Mouse (Mus musculus): Measurements from ENCODE around the gene Zfp418. TPM values are rescaled to one million over a fixed set of nuclear protein-coding genes. Genes with fewer than 3 reads are reported as not detected.

Gene Zfp418
- polyA plus RNA-seq (2017; shearing (Covaris generic)), result 1 to 10 TPM; 2.6 to 4.9 (median 3.1) TPM

DNA sequence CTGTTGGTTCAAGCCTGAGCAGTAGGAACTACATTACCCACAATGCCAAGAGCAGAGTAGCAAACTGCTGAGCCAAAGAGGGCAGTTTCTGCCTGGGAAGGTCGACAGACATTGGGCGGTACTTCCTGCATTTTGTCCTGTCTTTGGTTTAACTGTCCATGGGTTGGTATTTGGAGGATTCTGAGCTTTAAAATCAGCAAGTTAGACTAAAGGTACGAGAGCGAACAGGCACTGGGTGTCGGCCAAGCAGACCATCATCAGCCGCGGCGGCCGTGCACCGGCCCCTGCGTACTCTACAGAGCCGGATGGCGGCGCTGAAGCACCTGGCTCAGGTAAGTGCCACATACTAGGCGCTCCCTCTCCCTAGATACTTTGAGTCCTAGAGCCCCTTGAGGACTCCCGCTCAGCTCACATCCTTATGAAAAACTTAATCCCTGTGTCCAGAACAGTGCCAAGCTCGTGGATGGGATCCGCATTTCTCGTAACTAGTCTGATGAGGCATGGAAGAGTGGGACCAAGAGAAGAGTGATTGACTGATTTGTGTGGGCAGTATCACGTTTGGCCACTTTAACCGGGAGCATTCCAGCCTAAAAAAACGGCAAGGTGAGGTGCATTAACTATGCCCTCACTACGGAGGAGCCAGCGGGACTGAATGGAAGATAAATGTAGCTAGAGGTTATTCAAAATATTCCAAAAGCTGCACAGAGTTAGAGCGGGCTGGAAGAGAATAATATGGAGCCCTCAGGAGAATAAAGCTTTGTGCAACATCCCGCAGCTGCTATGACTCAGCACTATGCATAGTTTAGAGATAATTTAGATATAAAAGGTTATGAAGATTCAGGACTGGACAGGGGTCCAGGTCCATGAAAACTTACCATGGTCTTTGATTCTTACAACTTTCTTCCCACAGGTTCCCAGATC, at the start of gene Zfp418:
TSS of gene Zfp418 (plus strand) at position 104 of the 921 bp plus-strand sequence.
- ATAC-seq, result peak; percentile 99

DNA sequence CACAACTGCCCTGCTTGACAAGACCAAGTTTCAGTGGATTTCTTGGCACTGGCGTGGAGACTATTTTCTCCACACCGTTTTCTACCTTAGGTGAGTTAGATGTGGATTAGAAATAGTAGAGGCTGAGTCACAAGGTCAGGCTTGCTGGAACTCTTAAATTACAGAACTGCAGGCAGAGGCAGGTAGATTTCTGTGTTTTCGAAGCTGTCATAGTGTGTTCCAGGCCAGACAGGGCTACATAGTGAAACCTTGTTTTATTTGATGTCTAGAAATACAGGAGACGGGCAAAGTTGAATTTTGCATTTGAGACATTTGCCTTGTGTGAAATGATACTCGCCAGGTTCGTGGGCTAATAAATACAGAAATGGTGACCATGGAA, 49.5 kb upstream of the Zfp418 start:
- peak; percentile 6 for ATAC-seq

DNA sequence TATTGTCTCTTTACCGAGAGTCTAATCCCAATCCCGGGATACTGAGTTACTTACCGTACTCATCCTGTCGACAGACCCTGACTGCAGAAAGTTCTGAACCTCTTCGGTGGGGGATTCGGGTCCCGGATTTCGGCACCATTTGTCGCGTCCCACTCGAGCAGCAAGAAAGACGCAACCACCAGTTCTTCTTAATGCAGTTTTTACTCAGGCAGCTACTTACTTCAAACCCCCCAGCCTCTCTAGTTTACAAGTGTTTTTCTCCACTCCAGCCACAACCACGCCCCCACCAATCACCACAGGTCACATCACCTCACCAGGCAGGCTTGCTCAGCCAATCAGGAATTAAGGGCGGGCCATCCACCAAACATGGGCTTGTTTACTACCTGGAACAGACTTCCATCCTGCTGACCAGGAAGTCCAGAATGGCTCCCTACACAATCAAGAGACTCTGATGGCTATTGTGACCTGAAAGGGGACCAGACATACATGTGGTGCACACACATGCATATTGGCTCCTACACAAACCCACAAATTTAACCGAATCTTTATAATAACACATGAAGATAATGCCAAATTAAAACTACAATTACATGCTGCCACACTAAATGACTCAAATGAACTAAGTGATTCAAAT, 40.5 kb upstream of the Zfp418 start:
- ATAC-seq, result peak; percentile 71

DNA sequence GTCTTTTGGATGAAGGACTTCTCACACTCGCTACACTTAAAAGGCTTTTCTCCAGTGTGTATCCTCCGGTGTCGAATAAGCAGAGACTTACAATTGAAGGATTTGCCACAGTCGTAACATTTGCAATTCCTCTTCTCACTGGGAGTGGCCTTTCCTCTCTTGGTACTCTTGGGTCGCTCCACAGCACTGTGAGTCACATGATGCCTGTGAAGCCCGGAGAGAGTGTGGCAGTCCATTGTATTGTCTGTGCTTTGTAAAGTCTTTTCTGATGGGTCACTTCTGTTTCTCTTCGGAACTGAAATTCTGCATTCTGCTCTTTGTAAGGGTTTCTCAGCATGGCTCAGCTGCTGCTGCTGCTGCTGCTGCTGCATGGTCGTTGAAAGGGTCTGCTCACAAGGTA, 38.4 kb upstream of the Zfp418 start:
- no peak for ATAC-seq

DNA sequence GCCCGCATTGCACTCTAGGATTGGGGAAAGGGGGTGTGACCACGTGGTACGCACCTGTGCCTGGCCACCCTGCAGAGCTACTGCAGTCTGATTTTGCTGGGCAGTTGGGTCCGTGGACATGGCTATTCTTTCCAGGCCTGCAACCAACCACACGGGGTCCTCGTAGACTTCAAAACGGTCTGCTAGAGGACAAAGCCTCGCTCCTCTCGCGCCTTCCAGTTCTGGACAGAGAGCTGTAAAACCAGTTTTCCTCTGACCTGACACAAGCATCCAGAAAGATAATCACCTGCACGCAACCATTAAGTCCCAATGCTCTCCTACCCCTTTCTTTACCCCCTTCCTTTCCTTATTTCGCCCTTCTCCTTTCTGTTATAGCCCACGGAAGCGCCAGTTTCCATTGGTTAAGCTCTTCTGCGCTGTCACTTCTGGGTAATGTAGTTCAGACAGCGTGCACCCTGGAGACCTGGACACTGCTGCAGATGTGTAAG, 34.7 kb upstream of the Zfp418 start, which contains the start of gene Zfp773:
TSS of gene Zfp773 (minus strand) at position 377 of the 488 bp plus-strand sequence.
- peak; percentile 99 for ATAC-seq

DNA sequence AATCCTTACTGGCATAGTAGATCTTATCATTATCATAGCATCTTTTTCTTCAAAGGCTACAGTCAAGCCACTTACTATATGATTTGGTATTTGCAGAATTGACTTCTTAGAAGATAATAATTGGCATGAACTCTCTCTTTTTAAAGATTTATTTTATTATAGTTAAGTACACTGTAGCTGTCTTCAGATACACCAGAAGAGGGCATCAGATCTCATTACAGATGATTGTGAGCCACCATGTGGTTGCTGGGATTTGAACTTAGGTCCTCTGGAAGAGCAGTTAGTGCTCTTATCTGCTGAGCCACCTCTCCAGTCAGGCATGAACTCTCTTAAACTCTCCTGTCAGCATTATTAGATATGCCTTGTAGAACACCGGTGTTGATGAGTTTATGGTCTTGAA, 26.9 kb upstream of the Zfp418 start:
- no peak for ATAC-seq

DNA sequence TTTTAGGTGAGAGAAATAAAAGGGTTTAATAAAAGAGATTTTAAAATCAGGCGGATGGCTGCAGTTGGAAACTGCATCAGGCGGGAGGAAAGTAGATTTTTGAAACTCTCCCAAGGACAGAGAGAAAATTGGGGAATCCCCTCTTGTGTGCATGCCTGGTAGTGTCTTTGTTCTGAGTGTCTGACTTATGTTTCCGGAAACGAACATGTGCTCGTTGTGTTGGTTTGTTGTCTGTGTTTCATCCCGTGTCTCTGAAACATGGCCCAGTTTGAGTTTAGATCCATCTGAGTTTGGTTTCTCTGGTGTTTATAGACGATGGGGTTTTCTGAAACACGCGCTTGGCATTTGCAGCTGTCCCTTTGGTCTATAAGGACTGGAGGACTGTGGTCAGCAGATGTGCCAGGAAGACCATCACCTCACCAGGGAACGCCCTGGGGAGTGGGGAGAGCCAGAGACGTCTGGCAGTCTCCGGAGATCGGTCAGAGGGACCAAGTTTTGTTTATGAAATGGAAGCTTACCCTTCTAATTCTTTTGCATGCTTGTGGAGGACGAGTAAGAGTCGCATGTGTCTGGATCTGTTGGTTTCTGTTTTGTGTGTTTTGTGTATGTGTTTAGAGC, 25.0 kb upstream of the Zfp418 start:
- no peak for ATAC-seq

DNA sequence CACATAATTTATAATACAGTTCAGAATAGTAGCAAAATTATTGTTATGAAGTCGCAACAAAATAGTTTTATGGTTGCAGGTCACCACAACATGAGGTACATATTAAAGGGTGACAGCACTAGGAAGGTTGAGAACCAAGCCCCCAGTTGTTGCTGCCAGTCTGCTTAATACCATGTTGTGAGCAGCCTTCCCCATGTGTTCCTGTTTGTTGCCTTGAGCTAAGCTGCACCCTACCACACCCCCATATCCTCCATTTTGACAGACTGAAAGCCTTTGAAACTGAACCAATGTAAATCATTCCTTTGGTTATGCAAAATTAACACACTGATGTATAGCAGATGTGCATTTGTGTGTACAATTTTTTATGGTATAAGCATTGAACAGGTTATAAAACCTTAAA, 14.8 kb downstream of the Zfp418 start:
- ATAC-seq, result no peak

DNA sequence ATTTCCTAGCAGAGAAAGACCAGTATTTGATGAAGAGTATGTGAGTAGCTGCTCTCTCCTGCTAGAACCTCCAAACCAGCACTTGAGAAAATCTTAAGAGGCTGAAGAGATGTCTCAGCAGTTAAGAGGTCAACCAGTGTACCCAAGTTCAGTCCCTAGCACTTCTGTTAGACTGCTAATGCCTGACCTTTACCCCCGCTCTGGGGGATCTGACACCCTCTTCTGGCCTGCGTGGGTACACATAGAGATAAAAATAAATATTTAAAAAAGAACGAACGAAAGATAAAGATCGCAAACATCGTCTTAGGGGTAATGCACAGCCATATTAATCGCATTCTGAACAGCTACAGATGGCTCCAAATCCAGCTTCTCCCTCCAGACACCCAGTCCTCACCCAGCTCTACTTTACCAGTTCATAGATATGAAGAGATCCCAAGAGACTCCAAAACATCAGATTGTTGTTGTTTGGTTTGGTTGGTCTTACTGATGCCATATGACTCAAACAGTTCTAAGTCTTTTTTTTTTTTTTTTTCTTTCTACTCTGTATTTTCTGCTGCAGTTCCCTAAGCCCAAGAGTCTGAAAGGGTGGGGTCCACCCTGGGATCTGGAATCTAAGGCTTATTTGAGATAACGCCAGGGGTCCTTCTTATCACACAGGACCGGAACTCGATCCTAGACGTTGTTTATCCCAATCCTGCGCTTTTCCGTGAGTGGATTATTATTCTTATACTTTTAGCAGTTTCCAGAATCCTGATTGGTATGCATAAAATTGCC, 16.5 kb downstream of the Zfp418 start:
- ATAC-seq, result peak; percentile 6

DNA sequence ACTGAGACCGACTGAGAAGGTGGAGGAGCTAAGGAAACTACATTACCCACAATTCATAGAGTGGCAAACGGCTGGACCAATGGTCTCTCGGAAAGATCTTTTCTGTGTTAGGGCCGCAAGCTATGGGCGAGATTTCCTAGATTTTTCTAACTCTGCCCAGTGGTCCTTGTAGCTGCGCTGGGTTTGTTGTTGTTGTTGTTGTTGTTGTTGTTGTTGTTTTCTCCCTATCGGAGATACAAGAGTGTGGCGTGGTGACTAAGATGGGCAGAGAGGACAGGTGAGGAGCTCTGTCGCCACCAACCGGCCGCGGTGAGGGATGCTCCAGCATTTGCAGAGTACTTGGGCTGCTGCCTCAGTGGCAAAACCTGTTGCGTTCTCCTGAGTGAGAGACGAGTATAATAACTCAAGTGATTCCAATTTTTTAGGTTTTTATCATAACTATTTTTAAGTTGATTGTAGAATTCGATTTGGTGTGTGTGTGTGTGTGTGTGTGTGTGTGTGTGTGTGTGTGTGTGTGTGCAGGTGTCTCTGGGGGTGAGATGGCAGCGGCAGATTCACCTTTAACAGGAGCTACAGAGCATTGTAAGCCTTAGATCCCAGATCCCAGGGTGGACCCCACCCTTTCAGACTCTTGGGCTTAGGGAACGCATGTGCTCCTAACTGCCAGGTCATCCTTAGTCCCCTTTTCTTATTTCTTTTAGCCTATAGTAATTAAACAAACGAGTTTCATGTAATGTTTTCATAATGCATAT, 17.2 kb downstream of the Zfp418 start:
- ATAC-seq, result peak; percentile 98

DNA sequence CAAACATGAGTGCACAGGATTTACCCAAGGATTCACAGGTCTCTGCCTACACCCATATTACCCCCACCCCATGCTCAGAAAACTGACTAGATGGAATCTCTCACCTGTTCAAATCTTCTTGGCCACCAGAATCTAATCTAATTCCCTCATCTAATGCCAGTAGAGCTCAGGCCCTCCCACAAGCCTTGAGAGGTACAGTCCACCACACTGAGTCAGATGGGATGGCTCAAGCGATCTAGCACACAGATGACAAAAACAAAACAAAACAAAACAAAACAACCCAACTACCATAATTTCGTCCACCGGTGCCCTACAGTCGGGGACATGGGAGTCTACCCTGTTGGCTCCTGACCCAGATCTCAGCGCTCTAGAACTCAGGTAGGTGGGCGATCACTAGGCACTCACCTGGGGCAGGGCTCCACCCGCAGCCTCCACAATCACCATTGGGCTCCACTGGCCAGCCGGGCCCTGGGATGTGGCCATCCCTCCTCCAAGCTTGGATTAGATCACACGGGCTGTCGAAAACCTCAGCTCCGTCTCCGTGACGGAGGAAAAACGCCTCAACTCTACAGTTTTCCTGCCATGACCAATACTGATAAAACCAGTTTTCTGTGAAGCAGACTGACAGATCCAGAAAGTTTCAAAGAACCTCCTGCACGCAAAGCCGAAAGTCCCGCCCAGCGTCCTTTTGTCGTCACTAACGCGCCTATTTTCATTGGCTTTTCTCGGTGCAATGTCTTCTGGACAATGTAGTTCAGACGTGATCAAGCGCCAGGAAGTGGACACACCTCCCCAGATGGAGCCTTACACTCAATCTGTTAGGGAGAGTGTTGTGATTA, 38.4 kb downstream of the Zfp418 start, which contains the start of gene Zfp772:
TSS of gene Zfp772 (minus strand) at position 686 of the 839 bp plus-strand sequence.
- peak; percentile 17 for ATAC-seq

Other genes starting within 250 kb of the Zfp418 start
- gene Aurkc, start 176.0 kb upstream of the Zfp418 start, polyA plus RNA-seq (2017; shearing (Covaris generic)), result not detected
- 10 to 100 TPM; 24.7 to 37.2 (median 30.6) TPM for gene Zfp954, start 49.8 kb upstream of the Zfp418 start, polyA plus RNA-seq (2017; shearing (Covaris generic))
- 10 to 100 TPM in 2 of 3 experiments, 1 to 10 TPM in 1; 7.6 to 19.3 (median 14.2) TPM for gene Zfp773, start 34.6 kb upstream of the Zfp418 start, polyA plus RNA-seq (2017; shearing (Covaris generic))
- 1 to 10 TPM; 3.0 to 4.7 (median 4.1) TPM for gene Zfp772, start 38.7 kb downstream of the Zfp418 start, polyA plus RNA-seq (2017; shearing (Covaris generic))
- under 1 TPM in 2 of 3 experiments, not detected in 1; 0.21 to 0.24 TPM for gene Vmn2r29, start 76.0 kb downstream of the Zfp418 start, polyA plus RNA-seq (2017; shearing (Covaris generic))
- gene Gm45844, start 107.0 kb downstream of the Zfp418 start, polyA plus RNA-seq (2017; shearing (Covaris generic)), result 1 to 10 TPM in 1 of 3 experiments, under 1 TPM in 2; 0.40 to 1.9 (median 0.79) TPM
- 10 to 100 TPM; 67.7 to 72.6 (median 69.7) TPM for gene Clcn4, start 129.5 kb downstream of the Zfp418 start, polyA plus RNA-seq (2017; shearing (Covaris generic))
- not detected for gene Vmn2r30, start 166.3 kb downstream of the Zfp418 start, polyA plus RNA-seq (2017; shearing (Covaris generic))
- gene Gm45783, start 203.2 kb downstream of the Zfp418 start, polyA plus RNA-seq (2017; shearing (Covaris generic)), result not detected
- gene Vmn2r31, start 228.4 kb downstream of the Zfp418 start, polyA plus RNA-seq (2017; shearing (Covaris generic)), result under 1 TPM in 1 of 3 experiments, not detected in 2; 0.04 TPM

Data from inflammation-experienced regulatory T-cells, adult 6 months (primary cell).